Mouse (Mus musculus) testis, postnatal 10 days (tissue): ENCODE measurements around the gene Fbxo24.
"Not testable (repeated sequence)": the region's sequence is repeated elsewhere in the genome, so short reads cannot be mapped to it uniquely, and the experiment has no call there.

ENCODE experiments used
- DNase-seq: peaks from one replicate; pipeline ENCODE4 v3.0.0; 2021; ENCODE audit warnings: low spot score

The Fbxo24 gene

GRCm38 (mm10) chr5:137642886-137643285 lies 14.1 kb upstream of the Fbxo24 start:
- no peak for DNase-seq

- peak; percentile 74 for DNase-seq
Measured at GRCm38 (mm10) chr5:137641054-137641453, 12.3 kb upstream of the Fbxo24 start, which contains the start of gene Sap25. Gene Sap25, plus strand, starts transcription at chr5:137641334.

GRCm38 (mm10) chr5:137639472-137639871 lies 10.7 kb upstream of the Fbxo24 start:
- peak; percentile 40 for DNase-seq

- DNase-seq = no peak
Measured at GRCm38 (mm10) chr5:137633397-137634084, 4.7 kb upstream of the Fbxo24 start.

- DNase-seq = no peak
Measured at GRCm38 (mm10) chr5:137631591-137631990, 2.8 kb upstream of the Fbxo24 start.

GRCm38 (mm10) chr5:137631171-137631570 lies 2.4 kb upstream of the Fbxo24 start:
- peak; percentile 44 for DNase-seq

- DNase-seq = peak; percentile 47
Measured at GRCm38 (mm10) chr5:137630602-137631001, 1.8 kb upstream of the Fbxo24 start.

- DNase-seq = peak; percentile 41
Measured at GRCm38 (mm10) chr5:137629906-137630545, 1.2 kb upstream of the Fbxo24 start.

- peak; percentile 83 for DNase-seq
Measured at GRCm38 (mm10) chr5:137629306-137629721, 512 bp upstream of the Fbxo24 start.

- peak; percentile 63 for DNase-seq
Measured at GRCm38 (mm10) chr5:137627991-137628390, 811 bp downstream of the Fbxo24 start.

- DNase-seq = no peak
Measured at GRCm38 (mm10) chr5:137623937-137624530, 4.8 kb downstream of the Fbxo24 start.

GRCm38 (mm10) chr5:137615347-137615746 lies 13.5 kb downstream of the Fbxo24 start:
- no peak for DNase-seq

GRCm38 (mm10) chr5:137614921-137615320 lies 13.9 kb downstream of the Fbxo24 start:
- not testable (repeated sequence) for DNase-seq

GRCm38 (mm10) chr5:137613550-137613949 lies 15.3 kb downstream of the Fbxo24 start, which contains the start of gene Pcolce:
Gene Pcolce, minus strand, starts transcription at chr5:137613784.
- no peak for DNase-seq

- no peak for DNase-seq
Measured at GRCm38 (mm10) chr5:137613076-137613475, 15.7 kb downstream of the Fbxo24 start.

- peak; percentile 82 for DNase-seq
Measured at GRCm38 (mm10) chr5:137611245-137611602, 17.6 kb downstream of the Fbxo24 start.

GRCm38 (mm10) chr5:137610548-137611244 lies 18.1 kb downstream of the Fbxo24 start:
- peak; percentile 86 for DNase-seq

- no peak for DNase-seq
Measured at GRCm38 (mm10) chr5:137610056-137610455, 18.7 kb downstream of the Fbxo24 start.

- no peak for DNase-seq
Measured at GRCm38 (mm10) chr5:137609292-137609691, 19.5 kb downstream of the Fbxo24 start.

GRCm38 (mm10) chr5:137608654-137609190 lies 20.1 kb downstream of the Fbxo24 start:
- no peak for DNase-seq

GRCm38 (mm10) chr5:137607860-137608653 lies 20.7 kb downstream of the Fbxo24 start:
- no peak for DNase-seq
